Mouse (Mus musculus) ovary, postnatal 14 days (tissue): ENCODE data around the gene Rpf2.
A peak's percentile ranks its signal among the peaks of the same experiment; 100 is the strongest.

Experiments used
- DNase-seq: peaks from one replicate; pipeline ENCODE4 v3.0.0; 2022; ENCODE audit warnings: low spot score

Rpf2 gene

DNA sequence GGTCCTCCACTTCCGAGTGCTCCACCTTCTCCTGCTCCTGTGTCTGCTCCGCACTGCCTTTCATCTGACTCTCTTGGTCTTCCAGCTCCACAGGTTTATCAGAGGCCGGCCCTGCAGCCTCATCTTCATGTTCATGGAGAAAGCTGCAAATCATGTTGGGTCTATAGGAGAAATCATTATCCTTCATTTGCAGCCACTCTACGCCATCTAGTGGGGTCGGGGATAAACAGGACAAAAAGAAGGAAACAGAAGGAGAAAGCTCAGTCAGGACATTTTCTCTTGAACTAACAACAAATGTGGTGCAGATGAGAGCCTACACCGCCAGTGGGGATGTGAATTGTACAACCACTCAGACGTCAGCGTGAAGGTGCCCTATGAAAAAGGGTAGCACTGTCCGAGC is 2.8 kb upstream of the Rpf2 start:
- DNase-seq = no peak

DNA sequence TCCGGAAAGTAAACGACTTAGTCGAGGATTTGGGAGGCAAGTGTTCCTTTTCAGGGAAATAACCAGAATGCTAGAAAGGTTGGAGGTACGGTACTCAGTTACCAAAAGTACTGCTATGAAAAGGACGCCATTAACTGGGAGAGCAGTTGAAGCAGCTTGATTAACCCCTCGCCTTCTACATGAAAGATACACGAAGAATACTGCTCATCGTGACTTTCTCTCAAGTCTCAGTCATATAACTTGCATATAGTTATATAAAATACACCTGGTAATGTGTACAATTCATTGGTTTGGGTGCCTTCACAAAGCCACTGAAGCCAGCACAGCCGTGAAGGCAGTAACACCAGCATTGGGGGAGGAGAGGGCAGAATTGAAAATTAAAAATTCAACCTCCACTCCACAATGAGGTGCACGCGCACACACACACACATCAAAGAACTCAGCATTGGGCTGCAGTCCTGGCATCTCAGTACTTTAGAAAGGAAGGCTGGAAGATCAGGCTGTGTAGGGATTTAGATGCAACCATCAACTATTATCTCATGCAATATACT is 405 bp upstream of the Rpf2 start:
- no peak for DNase-seq

DNA sequence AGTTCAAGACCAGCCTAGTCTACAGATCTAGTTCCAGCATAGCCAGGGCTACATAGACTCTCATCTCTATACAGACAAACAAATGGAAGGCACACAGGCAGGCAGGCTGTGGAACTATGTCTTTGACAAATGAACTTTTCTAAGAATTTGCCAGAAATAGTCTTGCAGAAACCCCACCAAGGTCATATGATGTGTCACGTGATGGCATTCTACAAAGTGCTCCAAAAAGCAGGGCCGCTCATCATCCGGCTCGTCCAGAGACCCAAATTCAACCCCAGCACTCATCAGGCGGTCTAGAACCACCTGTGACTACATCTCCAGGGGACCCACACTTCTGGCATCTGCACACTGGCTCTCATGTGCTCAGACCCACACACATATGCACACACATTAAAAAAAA is 9.0 kb downstream of the Rpf2 start:
- DNase-seq = no peak

DNA sequence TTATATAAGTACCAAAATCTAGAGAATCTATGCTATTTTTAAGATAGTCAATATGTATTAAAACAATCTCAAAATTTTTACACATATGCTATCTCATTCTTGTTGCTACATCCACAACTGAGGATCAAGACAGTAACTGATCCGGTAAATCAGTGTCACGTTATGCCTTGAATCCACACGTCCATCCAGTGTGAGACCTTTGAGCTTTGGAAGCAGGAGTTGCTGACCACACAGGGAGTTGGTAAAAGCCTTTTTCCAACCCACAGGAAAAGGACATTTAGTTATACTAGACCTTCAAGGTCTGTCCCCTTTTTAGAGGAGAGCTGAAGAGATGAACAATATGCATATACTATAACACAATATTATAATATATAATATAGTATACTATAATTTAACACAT is 13.6 kb downstream of the Rpf2 start:
- no peak for DNase-seq

DNA sequence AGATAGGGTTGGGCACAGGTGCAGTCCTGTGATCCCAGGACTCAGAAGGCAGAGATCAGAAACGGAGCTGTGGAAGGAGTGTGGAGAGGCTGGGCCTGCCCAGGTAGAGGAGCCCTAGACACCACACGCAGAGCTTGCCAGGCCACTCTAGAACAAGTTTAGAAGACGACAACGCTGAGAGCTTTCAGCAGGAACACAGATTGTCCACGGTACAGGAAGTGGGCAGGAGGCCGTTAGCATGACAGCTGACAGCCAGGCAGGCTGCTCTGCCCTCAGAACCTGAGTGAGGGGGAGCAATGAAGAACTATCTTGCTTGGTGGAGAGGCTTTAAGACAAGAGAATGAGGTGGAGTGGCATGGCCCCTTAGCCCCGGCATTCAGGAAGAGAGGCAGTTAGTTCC is 14.4 kb downstream of the Rpf2 start:
- no peak for DNase-seq

DNA sequence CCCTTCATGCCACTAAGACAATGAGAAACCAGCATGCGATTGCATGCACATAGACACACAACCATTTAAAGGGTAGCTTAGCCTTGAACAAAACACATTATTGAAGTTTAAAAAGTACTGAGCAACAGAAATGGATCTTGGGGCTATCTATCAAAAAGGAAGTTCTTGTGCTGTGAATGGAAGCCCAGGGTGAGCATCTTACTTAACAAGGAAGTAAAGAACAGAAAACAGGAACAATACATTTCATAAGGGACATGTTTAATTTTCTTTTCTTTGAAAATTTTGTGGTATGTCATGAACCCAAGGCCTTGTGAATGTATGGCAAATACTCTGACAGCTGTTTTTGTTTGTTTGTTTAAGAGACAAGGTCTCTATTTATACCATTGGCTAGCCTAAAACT is 17.1 kb downstream of the Rpf2 start:
- DNase-seq = no peak

DNA sequence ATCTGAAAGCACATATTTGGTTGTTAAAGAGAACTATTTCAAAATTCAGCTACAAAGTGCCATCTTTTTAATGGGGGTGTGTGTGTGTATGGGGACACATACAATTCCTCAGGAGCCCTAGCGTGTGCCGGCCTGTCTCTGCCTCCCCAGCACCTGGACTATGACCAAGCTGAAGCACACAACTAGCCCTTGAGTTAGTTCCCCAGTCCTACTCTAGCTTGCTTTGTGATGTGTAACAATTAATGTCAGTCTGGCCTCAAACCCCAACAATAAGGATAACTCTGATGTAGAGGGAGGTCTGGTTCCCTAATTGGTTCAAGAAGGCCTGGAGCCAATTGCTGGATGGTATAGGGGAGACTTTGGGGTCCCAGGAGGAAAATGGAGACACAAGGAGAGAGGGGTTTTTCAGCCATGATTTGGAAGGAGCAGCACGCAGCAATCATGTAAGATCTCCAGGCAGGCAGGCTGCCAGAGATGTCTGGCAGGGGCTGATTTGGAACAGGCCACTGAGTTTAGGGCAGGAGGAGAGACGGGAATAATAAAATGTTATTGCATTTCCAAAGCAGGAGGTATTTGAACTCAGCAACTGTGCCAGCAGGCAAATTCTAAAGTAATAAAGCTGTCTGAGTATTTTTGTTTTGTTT is 19.1 kb downstream of the Rpf2 start:
- DNase-seq = peak; percentile 22

DNA sequence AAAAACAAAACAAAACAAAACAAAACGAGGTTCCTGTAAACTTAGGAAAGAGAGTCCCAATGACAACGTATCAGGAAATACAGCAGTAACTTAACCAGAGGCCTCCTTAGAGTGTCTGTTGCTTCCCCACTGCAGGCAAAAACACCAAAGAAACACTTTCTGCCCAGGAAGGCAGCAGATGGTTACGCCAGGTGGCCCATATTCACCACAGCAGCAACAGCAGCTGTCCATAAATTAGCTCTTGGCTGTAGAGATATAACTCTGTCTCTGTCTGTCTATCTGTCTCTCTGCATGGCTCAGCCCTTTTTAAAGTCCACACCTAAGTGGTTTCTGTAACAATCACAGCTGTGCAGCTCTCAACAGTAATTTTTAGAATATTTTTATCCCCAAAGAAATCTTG is 28.0 kb downstream of the Rpf2 start:
- no peak for DNase-seq

DNA sequence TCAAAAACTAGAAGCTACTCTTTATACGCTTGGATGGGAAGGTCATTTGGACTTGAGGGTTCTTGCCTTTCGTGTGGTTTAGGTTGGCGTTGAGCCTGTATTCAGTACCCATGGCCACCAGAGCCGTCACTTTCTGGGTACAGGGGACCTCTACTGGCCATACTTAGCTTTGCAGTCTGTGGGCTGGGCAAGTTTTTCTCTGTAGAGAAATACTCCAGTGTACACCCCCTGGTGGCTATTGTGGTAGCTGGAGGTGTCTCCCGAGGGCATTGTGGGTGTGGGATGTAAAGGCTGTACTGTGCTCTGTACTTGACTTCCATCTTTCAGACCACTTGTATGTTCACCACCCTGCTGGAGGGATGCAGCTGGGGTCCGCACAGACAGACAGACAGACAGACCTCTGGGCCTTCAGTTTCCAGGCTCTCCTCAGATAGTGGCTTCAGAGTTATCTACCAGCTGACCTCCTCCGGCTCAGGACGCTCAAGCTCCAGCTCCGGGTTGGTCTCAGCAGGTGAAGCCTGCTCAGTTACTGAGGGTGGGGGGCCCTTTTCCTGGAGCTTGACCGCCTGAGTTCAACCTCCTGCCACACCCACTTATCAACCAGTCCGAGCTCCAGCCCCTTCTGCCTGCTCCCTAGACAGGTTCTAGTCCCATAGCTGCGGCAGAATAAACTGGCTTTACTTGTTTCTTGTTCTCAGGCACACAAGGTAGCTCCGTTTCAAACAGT is 34.2 kb downstream of the Rpf2 start:
- peak; percentile 91 for DNase-seq

DNA sequence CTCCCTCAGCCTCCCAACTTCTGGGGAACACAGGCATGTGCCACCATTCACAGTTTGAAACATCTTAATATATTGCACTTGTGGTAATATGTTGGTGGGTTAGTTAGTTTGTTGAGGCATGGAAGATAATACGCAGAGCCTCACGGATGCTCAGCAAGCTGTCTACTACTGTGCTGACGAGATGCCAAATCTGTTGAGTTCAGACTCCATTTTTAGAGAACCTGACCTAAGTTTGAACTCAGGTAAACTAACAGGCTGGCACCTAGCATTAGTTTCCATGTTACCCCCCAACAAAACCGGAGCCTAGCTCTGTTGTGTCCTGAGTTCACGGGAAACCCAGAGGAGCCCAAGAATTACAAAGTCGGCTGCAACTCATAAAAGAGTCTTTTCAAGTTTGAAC is 51.8 kb downstream of the Rpf2 start:
- DNase-seq = no peak

DNA sequence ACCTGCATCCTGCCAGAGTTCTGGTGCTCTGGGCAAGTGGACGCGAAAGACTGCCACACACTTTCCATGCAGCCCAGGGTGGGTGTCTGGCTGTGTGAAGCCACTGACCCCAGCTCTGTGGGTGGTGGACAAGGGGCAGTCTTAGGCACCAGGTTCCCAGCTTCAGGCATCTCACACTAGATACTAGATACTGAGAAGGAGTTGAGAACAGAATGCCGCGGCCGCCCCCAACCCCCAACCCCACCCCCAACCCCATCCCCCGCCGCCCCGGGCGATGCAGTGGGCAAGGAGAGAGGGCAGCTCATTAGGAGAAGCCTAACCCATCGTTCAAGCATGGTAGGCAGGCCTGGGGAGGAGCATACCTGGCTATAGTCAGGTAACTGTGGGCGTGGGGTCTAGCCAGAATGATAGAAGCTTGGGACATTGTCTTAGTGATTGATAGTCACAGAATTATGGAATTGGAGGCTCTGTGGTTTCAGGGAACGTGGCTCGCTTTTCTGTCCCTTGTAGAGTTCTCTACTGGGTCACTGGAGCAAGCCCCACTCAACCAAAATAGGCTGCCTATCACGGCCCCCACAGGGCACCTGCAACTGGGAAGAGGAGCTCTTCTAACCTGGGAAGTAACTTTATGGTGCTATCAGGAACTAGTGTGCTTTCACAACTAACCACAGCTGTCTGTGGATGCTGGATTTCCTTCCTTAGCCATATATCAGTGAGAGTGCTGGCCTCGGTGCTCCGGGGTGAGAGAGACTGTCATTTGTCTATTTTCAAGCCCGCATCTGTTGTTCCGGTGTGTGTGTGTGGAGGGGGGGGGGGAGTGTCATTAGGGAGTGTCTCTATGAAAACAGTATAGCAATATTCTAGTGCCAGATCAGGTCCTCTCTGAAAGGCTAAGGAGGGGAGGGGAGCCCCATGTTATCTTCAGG is 54.6 kb downstream of the Rpf2 start:
- no peak for DNase-seq

DNA sequence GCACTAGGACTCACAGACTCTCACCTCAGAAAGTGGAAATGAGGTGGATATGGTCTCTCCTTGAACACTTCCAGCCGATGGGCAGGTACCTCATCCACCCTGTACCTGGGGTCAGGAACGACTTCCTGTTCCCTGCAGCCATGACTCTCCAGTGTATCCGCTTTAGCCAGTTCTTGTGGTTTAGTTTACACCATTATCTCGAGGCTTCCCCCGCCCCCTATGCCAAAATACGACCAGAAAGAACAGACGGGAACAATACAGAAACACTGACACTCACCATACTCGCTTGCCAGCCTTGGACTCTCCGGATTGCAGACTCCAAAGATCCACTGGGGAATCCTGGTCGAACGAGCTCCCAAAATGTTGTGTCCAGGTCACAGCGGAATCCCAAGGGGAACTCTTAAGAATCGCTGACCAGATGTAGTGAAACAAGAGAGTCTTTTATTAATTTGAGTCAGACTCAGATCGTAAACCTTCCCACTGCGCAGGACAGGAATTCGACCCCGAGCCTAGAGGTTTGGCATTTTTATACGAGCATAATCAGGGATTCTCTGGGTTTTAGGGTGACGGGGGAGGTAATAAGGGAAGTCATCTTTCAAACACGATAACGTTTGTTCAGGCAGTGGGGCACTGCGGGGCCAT is 55.4 kb downstream of the Rpf2 start:
- DNase-seq = peak; percentile 9

DNA sequence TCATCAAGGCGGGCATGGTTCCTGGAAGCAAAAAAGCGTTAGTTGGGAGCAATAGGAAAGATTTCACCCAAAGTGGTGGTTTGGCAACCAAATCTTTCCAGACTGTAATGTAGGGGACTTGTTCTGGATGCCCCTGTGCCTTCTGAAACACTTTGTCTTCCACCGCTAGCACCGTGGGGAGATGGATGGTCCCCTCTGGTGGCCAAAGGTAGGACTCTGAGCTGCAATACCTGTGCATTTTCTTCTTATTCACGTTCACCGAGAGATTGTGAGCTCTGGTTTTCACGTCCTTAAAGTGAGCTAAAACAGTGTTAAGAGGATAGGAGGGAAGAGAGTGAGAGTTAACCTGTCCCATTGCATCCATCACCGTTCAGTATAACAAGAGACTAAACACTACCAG is 56.0 kb downstream of the Rpf2 start:
- DNase-seq = no peak

DNA sequence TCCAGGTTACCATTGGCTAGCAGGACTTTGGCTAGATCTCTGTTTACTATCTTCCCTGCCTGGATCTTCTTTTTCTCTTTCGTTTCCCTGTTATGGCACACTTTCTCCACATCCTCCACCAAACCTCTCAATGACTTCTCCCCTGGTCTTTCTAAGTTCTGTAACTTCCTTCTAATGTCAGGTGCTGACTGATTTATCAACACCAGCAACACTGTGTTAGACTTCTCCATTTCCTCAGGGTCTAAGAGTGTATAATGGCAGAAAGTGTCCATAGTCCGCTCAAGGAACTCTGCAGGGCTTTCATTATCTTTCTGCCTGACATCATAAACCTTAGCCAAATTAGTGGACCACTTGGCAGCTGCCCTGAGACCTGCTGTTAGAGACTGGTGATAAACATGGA is 57.1 kb downstream of the Rpf2 start:
- DNase-seq = no peak

DNA sequence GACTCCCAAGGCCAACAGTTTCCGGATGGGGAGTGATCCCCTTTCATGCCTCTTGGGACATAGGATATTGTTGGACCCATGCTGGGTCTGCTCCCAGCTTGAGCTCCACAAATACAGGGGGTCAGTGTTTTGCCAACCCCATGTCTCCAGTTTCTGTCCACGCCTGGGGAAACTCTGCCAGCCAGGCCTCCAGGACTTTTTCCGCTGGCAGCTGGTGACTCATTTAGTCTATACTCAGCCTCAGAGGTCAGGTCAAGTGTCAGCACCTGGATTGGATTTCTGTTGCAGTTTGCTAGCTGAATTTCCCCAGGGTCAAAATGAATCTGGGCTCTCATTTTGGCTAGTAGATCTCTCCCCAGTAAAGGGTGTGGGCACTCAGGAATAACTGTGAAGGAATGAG is 58.0 kb downstream of the Rpf2 start:
- no peak for DNase-seq

DNA sequence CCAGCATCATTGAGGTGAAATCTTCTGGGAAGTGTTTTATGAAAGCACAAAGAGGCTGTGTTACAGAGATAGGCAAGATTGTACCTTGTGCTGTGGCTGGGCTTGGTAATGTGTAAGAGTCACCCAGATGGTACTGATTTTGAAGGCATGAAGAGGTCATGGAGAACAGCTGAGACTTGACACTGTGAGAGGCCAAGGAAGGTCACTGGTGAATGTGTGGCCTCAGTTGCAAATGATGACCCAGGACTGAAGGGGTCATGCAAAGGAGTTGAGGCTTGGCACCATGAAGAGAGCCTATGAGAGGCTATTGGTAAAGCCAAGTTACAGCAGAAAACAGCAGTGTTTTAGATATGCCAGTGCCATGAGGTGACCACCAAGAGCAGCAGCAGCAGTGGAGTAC is 60.9 kb downstream of the Rpf2 start:
- no peak for DNase-seq

DNA sequence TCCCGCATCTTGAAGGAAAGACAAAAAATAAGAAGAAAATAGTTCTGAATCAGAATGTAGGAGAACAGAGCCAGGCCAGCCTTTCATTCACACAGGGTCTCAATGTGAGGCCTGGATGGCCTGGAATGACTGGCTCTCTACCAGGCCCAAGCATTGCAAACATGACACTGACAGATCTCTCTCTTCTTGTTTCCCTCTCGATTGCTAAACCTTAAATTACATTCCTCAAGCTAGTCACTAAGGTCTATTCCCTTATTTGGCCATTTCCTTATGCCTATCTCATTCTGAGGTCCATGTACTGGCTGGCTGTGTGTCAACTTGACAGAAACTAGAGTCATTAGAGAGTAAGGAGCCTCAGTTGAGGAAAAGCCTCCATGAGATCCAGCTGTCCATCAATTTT is 66.8 kb downstream of the Rpf2 start:
- DNase-seq = no peak

DNA sequence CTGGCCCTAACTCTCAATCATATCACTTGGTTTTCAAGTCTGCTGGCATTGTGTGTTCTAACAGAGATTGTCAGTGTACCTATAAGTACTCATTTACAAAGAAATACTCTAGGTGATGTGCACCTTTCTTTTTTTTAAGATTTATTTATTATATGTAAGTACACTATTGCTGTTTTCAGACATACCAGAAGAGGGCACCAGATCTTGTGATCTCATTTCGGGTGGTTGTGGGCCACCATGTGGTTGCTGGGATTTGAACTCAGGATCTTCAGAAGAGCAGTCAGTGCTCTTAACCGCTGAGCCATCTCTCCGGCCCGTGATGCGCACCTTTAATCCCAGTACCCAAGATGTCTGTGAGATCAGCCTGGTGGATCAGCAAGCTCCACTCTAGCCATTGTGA is 67.7 kb downstream of the Rpf2 start:
- DNase-seq = no peak

DNA sequence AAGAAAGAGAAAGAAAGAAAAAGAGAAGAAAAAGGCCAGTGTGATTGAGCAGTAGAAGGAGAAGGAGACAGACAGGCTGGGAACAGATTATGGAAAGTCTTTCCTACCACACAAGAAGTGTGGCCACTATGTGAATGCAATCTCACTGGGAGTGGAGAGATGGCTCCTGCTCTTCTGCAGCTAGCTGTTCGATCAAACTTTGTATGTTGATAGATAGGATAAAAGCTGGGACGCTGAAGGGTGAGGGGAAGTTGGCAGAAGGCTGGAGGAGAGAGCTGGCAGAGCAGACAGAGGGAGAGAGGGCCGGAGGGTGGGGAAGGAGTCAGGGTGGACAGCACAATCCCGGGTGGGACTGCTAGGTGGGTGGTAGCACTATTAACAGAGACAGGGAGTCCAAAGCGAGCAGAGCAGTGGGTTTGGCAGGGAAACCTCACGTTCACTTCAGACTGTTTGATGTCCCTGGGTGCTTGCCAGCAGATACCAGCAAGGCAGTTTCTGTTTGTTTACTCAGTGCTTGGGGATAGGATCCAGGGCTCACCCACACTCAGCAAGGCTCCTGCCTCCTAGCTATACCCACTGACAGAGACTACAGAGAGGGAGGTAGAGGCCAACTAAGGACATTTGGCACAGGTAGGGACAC is 69.4 kb downstream of the Rpf2 start:
- DNase-seq = peak; percentile 24
